Mouse (Mus musculus): ENCODE measurements around the gene Rapgef2.

Gene Rapgef2

DNA sequence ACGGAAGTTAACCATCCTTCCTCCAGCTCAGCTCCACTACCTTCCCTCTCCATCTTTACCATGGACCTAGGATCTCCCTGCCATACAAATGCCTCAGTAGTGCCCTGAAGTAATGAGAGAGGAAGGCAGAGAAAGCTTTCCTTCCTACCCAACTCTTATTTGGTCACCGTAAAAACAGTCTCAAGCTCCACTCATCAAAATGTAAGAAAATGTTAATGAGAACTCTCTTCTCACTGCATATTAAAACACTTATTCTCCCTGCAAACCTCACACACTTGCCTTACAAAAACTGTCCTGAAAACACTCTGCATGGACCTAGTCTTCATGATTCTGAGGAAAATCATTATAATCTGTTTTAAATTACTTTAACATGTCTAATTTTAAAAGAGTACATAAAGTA is 118.7 kb downstream of the Rapgef2 start:
- DNase-seq (ENCODE audit: low read depth), result no peak

DNA sequence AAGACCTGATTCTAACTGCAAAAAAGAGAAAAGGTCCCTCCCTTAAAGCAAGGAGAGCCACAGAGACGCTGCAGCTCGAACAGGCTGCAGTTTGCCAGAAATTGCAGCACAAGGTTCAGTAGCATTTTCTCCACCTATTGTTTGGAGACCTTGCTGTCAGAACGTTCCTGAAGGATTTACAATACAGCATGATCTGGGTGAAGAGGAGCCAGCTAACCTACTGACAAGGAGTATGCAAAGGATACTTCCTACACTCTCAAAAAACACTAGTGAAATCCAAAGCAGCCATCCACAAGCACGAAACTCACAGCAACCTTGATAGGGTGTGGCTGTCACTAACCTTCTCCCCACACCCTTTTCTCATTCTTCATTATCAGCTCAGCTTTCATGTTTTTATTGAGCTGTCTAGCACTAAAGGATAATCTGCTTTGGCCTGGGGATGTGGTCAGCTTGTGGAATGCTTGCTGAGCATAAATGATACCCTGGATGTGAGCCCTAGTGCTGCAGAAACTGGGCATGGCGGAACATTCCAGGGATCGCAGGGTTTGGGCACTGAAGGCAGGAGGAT is 124.4 kb downstream of the Rapgef2 start:
- DNase-seq (ENCODE audit: low read depth), result no peak

DNA sequence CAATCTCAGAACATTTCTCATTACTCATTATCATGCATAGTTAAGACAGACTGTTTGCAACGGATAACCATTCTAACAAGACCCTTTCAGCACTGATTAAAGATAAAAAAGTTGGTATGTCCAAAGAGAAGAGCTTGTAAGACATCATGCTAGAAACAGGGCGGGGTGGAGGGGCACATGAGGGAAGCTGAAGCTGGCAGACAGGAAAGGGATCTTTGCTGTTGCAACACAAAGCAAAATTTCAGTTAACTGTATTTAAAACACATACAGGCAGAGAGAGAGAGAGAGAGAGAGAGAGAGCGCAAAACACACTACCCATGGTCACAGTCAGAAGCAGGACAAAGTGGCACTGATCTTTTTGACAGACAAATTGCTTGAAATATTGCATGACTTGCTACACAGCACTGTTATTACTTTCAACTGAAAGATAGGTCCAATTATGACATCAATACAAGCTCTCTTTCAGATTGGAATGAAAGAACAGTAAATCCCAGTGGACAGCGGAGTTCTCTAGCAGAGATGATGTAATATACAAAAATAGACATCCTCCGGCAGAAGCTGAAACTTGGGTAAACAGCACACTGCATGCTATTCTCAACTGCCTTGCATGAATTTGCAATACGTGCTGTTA is 125.1 kb downstream of the Rapgef2 start:
- no peak for DNase-seq (ENCODE audit: low read depth)

DNA sequence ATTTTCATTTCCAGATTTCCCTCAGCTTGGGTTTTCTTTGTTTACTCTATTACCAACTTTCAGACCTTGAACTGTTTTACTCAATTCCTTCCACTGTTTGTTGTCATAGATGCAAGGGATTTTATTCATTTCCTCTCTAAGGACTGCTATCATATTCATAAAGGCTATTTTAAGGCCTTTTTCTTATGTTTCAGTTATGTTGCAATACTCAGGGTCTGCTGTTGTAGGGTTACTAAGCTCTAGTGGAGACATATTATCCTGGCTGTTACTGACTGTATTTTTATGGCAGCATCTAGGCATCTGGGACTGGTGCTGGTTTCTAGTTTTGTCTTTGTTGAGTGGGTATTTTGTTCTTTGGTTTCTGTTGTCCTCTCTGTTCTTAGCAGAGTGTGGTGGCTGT is 128.1 kb downstream of the Rapgef2 start:
- no peak for DNase-seq (ENCODE audit: low read depth)

DNA sequence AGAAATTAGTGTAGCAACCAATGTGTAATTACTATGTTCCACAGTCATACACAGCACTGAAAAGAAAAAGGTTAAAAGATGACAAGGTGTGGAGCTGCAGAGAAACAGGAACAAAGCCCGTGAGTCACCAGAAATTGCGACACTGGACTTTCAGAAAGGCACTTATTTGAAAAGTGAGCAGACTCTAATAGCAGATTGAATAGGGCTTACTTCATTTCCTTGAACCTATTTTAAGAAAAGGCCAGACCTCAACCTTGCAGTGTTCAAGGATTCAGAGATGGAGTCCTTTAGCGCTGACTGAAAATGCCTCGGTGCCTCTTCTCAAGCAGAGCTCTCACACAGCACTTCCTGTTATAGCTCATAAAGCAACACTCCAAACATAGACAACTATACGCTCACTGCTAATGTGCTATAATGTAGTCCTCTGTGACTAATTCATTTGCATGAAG is 133.3 kb downstream of the Rapgef2 start:
- DNase-seq (ENCODE audit: low read depth), result no peak

DNA sequence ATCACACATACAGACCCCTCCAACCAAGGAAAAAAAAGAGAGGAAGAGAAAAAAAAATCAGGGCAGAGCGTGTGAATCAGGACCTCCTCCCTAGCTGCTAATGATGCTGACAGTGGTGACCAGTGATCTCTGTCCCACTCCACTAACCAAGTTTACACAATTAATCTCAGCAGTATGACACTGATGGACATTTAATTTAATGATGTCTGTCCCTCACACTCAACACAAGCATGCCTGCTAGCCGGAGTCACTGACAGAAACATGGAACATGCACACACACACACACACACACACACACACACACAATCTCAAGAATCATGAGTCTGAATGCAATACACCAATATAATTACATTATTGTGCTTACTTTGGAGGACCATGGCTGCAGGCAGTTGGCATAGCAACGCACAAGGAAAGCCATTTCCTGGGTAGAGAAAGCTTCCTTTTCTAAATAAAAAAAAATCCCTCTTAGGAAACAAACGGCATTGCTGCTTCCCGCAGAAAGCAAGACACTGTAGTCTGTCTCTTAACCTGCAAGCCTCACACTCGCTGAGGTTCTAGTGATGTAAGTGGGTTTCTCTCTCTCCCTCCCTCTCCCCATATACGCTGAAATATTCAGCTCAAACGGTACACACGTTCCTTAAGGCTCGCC is 140.8 kb downstream of the Rapgef2 start:
- DNase-seq (ENCODE audit: low read depth), result no peak

DNA sequence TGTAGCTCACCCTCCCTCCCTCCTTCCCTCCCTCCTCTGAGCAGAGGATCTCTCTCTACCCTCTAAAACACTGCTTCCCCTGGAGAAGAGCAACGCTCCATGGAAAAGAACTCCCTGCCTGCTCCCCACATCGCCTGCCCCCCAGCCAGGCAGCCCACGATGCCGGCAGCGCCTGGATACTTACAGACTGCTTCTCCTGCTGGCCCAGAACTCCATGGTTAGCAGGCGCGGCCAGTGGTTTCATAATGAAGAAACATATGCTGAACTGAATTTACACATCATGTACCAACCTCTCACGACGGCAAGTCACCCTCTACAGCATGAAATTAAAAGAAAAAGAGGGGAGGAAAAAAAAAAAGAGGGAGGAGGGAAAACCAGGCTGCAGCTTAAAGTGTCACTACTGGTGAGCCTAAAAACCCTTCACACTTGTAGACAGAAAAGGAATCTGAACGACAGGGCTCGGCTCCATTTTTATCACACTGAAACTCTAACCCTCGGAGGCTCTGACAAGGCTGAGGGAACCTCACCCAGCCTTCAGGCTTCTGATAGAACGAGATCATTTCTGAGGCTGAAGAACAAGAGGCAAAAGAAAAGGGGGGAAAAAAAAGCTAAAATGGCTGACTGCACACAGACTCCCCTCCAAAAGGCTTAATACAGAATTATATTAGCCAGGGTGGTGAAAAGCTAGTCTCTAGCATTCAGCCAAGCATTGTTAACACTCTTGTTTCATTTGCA is 141.5 kb downstream of the Rapgef2 start:
- DNase-seq (ENCODE audit: low read depth), result no peak

DNA sequence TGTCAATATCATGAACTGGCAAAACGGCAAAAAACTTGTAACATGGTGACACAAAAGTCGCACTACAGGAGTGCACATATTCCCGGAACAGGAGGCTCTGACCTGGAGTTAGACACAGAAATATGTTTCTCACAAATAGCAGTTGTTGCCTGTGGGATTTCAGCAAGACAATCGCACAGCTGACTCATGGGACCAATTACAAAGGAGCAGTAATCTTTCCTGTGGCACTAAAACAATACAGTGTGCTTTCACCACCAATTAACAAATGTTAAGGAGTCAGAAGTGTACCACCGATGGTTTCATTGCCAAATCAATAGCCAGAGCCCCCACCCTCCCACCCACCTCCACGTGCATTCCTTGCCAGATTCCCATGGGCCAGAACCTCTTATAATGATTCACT is 142.2 kb downstream of the Rapgef2 start:
- no peak for DNase-seq (ENCODE audit: low read depth)

DNA sequence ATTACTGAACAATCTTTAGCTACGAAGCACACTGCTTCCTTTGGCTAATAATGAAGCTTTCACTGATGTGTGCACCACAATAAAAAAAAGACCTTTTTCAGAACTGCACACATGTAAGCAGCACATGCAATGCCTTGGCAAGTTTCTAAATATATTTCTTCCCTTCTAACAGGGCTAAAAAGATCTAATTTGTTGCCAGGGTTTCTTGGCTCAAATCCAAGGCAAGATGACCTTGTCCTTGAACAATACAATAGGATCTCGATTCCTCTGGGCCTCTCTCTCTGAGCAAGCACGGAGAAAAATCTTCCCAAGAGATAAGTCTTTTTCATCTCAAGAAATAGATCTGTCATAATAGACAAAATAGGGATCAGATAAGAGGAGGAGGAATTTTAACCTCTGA is 147.1 kb downstream of the Rapgef2 start:
- no peak for DNase-seq (ENCODE audit: low read depth)

DNA sequence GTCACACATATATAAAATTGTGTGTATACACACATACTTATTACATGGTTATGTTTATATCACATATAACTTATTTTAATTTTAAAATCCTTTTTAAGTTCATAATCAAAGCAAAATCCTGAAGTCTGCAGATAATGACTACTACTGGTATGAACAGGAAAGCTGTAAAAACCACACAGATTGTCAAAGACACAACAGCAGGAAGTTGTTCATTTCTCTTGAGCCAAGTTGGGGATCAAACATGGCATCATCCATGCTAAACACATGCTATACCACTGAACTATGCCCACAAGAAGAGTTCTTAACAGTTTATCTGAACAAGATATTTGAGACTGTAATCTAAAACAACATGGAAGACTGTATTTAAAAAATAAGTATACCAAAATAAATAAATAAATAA is 147.7 kb downstream of the Rapgef2 start:
- no peak for DNase-seq (ENCODE audit: low read depth)

DNA sequence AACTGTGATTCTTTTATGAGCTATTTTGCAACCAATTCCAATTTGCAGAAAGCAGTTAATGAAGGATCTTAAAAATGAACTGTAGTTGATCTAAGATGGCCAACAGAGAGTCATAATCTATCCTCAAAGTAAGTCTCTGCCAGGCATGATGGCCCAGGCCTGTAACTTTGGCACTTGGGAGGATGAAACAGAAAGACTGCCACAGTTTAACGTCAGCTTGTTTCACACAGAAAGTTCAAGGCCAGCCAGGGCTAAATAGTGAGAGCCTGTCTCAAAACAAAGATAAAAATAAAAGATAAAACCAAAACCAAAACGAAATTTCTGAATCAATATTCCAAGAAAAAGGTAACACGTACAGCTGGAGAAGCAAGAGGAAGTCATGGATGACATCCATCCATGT is 155.3 kb downstream of the Rapgef2 start:
- DNase-seq (ENCODE audit: low read depth), result no peak

DNA sequence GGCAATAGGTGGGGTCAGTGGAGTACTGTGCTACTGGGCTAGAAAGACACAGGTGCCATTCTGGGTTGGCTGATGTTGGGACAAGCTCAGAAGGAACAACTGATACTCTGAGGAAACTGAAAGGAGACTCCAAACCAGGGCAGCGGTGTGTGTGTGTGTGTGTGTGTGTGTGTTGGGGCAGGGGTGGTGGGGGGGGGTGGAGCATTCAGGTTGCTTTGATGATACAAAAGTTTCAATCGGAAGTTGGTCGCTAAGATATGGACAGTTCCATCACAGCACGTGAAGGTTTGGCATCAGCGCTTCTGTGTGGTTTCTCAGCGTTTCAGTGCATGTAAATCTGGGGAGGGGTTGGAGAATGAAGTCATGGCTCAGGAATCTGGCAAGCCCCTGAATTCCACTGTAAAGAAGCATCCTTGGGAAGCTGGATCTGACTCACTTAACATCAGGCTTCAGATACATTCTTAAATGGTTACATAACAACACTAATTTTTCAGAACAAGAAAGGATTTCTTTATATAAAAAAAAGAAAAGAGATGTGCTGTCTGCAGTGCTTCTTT is 157.2 kb downstream of the Rapgef2 start:
- DNase-seq (ENCODE audit: low read depth), result no peak

DNA sequence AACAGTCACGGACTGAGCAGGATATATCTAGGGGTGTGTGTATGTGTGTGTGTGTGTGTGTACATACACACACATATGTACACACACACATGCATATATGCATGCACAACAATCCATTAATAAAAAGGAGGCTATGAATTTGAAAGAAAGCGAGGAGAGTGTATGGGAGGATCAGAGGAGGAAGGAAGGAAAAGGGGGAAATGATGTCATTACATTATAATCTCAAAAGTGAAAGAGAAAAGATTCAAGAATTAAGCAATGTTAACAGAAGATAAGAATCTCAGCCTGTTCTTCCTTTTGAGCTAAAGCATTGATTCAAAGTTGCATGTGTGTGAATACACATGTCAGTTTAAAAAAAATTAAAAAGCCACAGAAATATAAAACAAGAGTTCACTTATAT is 158.5 kb downstream of the Rapgef2 start:
- DNase-seq (ENCODE audit: low read depth), result no peak

DNA sequence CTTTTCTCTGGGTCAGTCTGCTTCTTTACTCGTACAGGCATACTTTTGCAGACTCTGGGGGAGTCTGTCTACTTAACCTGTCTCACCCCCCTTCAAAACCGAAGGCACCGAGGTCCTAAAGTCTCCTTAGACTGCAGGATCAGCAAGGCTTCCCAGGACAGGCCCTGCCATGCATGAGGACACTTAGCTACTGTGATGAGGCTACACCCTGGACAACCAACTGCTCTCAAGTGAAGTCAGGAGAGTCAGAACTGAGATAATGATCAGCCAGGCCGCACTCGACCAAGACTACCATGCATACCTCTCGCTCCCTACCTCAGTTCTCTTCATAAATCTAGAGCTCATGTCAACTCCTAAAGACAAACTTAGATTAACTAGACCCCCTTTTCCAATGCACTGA is 159.5 kb downstream of the Rapgef2 start:
- no peak for DNase-seq (ENCODE audit: low read depth)

DNA sequence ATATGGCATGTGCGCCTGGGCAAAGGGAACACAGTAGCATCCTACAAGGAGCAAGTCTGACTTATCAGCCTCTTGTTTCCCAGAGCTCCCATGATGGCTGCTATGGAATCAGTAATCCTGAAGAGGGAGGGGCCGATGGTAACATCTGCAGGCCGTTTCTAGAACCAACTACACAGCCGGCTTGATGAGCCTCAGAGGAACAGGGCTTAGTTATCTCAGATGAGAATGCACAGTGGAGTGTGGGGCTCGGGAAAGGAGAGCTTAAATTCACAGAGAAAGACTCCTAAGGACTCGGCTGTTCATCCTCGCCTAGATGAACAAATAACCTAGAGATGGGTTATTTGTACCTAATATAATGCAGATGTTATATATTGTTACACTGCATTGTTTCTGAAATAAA is 164.9 kb downstream of the Rapgef2 start:
- no peak for DNase-seq (ENCODE audit: low read depth)

DNA sequence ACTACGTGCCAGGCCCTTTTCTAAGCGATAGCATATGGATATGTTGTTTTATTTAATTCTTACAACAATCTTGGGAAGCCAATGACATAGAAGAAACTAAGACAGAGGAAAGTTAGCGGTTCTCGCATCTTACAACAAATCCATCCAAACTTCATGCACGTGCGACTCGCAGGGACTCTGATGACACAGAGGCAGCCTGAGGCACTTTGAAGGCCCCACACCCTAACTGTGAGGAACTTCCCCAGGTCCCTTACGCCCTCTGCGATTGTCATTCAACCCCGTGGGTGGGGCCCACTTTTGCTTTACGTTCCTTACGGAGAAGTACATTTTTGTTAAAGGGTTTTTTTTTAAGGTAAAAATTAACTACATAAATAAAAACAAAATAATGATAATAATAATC is 166.3 kb downstream of the Rapgef2 start:
- DNase-seq (ENCODE audit: low read depth), result no peak

DNA sequence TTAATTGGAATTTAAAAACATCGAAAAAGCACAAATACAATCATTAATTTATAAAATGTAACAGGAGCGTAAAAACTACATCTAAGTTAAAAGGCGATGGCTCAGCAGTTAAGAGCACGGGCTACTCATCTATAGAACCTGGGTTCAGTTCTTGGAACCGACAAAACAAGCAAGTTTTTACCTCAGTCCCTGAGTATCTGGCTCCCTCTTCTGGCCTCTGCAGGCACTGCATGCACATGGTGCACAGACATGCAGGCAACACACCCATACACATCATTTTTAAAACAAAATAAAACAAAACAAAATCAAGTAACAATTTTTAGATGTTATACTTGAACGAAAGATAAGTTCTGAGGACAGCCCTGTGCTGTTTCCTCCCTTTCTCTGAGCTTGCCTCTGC is 176.2 kb downstream of the Rapgef2 start:
- peak; percentile 31 for DNase-seq (ENCODE audit: low read depth)

DNA sequence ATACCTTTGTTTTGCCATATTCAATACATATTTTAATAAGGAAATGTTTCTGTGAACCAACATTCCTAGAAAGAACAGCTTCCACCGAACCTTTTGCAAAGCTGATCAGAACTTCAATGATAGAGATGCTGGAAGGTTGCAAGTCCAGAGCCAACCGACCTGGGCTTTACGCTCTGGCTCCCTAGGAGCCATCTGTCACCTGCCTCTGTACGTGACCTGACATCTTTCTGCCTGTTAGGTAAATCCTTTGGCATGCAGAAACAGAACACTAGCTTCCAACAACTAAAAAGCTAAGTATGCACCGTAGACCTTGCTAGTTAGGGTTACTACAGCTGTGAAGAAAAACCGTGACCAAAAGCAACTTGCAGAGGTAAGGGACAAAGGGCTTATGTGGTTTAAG is 178.1 kb downstream of the Rapgef2 start:
- no peak for DNase-seq (ENCODE audit: low read depth)

DNA sequence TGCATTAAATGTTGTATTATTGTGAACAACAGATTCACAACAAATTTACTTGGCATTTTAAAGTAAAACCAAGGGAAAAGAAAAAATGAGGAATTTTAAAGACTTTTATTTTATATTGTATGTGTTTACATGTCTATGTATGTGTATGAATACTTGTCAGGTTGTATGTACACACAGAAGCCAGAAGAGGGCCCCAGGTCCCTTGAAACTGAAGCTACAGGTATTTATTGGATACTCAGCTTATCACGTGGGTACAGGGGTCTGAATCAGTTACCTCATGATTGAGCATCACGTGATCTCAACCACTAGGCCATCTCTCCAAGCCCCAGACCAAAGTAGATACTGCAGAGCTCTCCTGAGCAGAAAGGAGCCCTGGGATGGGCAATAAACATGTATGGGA is 180.0 kb downstream of the Rapgef2 start:
- no peak for DNase-seq (ENCODE audit: low read depth)

DNA sequence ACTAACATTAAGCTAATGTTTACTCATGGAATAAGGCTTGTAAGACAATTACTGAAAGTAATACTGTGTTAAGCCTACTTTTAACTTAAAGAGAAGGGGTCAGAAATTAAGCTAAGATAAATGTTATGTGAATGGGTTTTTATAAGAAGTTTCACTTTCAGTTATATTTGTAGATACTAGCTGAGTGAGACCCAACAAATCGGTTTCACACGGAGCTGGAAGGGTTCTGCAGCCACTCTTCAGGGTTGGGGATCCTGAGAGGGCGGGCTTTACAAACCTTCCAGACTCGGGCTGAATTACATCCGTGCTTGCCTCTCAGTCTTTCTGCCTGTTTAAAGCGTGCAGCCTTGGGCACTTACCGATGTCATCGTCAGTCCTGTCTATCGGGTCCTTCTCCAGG is 182.7 kb downstream of the Rapgef2 start:
- DNase-seq (ENCODE audit: low read depth), result no peak

DNA sequence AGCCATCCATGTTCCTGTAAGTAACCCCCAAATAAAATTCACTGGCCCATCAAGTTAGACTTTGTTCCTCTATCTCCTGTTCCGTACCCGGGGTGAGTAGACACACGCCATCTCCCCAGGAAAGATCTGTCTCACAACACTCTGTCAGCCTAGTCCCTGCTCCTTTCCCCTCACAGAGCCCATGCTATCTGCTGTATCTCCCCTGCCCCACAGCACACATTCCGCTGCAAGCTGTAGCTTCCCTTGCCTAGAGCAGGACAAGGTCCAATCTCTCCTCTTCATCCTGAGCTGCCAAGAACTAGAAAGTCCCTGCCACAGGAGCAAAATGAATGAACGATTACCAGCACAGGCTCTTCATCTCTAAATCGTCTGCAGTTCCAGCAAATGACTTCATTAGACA is 184.6 kb downstream of the Rapgef2 start:
- no peak for DNase-seq (ENCODE audit: low read depth)

DNA sequence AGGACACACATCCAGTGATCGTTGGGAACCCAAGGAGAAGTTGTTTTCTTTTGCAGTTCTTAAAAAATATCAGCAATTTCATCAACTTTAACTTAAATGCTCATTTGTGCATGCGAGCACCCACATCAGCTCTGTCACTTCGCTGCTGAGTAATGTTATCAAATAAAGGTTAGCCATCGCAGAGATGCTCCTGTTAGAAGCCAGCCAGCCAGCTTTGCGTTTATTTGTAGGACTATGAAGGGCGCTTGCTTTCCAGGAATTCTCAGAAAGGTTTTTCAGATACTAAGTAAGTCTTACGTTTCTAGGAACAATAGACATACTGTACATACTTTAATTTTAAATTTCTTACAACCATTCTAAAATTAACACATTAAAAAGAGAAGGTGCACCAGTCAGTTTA is 185.5 kb downstream of the Rapgef2 start:
- no peak for DNase-seq (ENCODE audit: low read depth)

DNA sequence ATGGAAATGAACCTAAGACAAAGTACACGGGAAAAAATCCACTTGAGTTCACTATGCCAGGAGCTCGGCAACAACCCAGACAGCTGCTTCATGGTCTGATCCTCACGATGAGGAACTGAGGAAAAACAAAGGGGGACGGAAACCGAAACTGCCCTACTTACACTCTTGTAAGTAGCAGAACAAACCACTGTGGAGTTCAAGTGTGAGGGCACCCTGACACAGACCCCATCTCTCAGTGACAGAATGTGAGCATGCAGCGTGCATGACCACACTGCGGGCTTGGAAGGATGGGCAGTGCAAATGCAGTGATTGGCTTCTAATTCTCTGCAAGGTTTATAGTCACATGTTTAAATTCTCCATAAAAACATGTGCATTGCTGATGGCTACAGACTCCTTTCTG is 197.2 kb downstream of the Rapgef2 start:
- DNase-seq (ENCODE audit: low read depth), result no peak
